Mouse (Mus musculus) cerebellum, adult 11 months (tissue): ENCODE measurements around the gene Sort1.
A peak's percentile ranks its signal among the peaks of the same experiment; 100 is the strongest.

Source experiments
- DNase-seq: peaks from one replicate; pipeline ENCODE4 v3.0.0; 2022

Gene Sort1

DNA sequence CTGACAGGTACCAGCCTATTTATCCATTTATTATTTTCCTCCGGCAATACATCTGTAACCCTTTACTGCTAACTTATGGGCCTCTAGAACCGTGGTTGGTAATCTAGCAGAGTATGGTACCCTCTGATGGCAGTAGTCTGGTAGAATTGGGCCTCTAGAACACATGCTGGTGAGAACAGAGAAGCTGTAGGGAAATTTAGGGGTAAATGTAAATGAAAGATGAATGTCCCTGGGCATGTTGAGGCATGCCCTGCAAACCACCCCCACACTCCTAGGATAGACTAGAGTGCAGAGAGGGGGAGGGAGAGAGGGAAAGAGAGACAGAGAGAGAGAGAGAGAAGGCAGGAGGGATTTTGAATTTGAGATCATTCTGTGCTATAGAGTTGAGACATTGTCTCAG lies 100.5 kb downstream of the Sort1 start:
- no peak for DNase-seq

DNA sequence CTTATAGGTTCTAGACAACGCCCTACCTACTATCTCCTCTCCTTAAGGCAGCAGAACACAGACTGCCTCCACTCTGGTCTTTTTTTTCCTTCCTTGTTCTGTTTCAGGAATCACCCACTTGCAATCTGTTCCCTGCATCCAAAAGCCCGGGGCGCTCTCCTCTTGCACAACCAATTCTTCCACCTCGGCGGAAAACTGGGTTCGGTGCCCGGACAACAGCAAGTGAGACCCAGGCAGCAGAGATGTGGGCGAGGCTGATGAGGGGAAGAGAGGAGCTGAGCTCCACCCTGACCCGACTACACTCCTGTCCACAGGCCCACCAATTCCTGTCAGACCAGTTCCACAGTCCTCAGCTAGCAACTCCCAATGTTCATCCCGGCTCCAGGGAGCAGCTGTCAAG lies 102.3 kb downstream of the Sort1 start:
- no peak for DNase-seq

DNA sequence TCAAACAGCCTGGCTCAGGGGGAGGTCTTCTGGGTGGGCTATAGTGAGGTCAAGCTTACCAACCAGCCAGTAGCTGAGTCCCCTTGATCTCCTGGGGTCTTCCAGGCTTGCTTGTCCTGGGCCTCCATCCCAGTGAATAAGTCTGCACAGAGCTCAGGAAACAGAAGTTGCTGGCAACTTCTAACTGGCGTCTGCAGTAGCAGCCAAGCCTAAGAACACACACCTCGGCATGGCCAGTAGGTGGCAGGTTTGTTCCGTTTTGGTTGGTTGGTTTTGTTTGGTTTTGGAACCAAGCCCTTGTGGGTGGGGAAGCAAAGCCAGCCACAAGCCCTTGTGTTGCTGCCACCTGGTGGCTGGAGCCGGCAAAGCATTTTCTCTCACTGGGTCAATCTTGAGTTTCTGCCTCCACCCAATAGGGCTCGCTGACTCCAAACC lies 105.2 kb downstream of the Sort1 start:
- DNase-seq: peak; percentile 93

DNA sequence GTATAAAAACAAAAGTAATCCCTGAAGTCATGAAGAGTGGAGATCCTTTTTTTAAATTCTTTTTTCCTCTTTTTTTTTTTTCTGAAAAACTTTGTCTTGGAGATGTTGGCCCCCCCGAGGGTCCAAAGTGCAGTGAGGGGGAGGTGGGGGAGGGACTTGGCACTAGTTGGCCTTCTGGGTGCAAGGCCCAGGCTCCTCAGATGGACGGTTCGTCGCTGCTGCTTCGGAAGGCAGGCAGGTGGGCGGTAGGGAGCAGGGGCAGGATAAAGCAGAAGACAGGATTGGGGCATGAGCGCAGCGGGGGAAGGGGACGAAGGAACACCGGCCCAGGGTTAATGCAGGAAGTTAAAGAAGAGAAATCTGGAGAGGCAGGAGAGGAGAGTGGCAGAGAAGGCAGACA lies 108.4 kb downstream of the Sort1 start:
- no peak for DNase-seq

DNA sequence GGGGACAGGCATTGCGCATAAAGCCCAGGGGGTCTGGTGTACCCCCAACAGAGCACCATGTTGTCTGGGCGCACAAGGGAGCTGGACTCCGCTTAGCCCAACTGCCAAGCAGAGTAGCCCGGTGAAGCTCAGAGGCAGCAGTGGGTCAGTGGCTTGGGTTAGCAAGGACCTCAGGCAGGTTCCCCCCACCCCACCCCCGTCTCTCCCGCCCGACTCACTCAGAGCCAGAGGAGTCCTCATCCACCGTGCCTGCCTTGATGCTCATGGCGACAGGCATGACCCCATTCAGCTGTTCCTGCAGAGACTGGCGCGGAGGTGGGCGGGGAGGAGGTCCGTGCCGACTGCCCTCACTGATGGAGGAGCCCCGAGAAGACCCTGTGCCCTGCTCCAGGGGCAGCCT lies 108.9 kb downstream of the Sort1 start:
- DNase-seq: no peak

DNA sequence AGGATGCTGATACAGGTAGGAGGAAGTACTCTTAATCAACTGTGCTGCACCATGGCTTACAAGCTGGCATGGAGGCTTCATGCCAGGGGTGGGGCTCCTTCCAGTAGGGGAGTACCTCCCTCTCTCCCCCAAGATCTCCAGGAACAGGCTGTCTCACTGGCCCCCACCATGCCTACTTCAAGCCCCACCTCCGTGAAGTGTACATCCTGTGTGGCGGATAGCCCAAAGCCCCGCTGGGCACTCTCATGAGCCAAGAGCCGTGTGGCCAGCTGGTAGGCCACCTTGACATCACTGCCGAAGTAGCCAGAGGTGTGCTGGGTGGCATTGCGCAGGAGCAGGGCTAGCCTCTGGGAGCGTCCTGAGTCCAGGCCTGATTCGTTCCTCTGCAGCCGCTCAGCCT lies 114.4 kb downstream of the Sort1 start:
- no peak for DNase-seq

DNA sequence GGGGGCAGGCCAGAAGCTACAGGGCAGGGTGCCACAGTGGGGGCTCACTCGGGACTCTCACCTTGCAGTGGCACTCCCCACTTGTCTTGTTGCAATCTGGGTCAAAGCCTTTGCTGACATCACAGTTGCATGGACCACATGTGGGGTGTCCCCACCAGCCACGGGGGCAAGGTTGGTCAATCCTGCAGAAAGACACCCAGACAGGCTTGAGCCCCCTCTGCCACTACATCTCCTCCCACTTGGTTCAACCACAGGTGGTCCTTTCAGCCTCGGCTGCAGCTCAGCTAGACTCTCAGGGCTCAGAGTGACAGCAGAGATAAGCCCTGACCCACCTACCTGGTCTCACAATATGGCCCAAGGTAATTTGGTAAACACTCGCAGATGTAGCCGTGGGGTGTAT lies 116.6 kb downstream of the Sort1 start:
- DNase-seq: no peak

DNA sequence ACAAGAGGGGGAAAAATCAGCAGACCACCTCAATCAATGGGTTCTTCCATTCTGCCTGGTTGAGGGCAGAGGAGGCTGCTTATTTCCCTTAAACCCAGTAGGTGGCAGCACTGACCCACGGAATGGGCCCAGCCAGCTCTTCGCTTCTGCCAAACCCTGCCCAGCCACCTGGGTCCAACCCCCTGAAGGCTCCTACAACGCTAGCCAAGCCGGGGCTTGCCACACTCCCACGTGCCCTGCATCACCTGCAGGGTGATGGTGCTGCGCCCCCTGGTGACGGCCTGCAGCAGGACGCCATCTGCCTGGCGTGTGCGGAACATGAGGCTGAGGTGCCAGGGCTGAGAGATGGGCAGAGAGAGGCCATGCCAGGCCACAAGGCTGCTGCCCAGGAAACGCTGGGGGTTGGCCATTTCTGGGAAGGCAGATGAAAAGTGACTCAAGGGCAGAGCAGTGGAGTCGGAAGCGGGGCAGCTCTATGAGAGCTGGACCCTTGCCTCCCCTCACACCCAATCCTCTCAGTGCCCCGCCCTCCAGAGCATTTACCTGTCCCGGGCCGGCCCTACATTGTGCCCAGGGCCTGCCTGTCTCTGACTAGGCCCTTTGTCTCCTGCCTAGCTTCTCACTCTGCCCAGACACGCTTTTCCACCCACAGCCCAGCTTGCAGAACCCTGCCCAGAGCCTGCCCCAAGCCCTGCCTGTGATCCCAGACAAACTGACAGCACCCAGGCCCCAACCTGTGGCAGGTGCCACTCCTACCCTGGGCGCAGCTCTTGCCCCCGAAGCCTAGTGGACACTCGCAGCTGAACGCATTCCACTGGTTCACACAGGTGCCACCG lies 118.0 kb downstream of the Sort1 start:
- DNase-seq: peak; percentile 96

- DNase-seq: peak; percentile 35
These were observed 118.6 kb downstream of the Sort1 start for GRCm38 (mm10) chr3:108402528-108402920.

- DNase-seq: no peak
These were observed 121.8 kb downstream of the Sort1 start for GRCm38 (mm10) chr3:108405536-108406305.

DNA sequence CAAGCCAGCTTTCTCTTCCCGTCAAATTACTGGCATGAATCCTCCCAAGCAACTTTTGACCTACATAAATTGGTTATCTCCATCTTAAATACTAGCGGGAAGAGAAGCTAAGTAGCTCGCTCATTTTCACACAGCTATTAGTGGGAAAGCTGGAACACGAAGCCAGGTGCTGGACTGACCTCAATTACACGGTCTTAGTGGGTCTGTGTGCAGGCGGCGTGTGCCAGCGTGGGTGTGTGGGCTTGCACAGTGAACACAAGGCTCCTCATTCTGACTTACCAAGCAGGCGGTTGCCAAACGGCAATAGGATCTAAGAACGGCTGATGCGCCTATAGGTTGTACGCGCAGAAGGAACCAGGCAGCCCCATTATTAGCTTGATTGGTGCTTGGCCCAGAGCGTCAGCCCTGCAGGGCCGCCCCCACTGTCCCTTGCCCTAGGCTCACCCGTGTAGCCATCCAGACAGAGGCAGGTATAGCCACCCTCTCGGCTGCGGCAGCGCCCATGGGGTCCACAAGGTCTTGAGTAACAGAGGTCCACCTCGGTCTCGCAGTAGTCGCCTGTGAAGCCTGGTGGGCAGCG lies 122.5 kb downstream of the Sort1 start:
- DNase-seq: no peak

DNA sequence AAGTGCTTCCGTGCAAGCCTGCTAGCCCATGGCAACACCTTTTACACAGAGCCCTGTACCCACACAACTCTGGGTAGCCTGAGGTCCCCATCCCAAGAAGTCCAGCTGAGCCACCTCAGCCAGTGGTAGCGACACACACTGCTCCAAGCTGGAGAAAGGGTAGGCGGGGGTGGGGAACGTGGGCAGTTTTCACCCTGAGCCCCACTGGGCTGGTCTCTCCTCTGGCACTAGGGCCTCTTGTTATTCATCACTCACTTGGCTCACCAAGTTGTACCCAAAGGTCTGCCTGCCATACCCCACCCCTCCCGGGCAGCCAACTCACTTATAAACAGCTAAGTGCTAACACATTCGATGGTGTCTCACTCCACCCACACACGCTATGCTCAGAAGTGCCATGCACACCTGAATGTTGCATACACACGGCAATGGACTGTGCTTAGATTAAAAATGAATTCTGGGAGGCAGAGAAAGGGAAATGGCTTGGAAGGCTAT lies 124.7 kb downstream of the Sort1 start:
- no peak for DNase-seq

DNA sequence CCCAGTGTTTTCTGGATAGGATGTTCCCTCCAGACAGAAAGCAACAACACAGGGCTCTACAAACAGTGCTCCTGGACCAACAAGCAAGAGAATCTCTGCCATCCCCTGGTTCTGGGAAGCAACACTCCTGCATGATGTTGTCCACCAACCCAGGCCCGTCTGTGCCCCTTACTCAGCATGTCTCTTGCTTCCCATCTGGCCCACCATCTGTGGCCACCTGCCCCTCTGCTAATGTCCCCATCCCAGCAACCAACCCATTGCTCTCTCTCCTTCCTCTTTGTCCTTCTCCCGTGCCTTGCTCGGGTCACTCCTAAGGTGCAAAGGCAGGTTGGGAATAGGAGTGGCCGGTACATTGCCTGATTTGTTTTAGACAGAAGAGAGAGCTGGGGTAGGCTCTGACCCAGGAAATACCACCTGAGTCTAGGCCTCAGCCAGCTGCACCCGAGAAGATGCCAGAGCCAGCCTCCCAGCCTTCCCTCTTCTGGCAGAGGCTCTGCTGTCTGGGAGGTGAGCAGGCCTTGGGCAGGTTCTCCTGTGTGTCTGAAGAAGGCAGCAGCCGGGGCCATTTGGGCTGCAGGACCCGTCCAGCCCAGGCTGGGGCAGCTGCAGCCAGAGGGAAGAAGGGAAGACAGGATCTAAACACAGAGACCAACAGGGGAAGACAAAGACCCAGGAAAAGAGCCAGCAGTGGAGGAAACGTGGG lies 125.9 kb downstream of the Sort1 start:
- DNase-seq: peak; percentile 38

- no peak for DNase-seq
These were observed 126.5 kb downstream of the Sort1 start for GRCm38 (mm10) chr3:108410359-108410714.
